Comparison of ENCODE assay signal across 9 mouse cellular contexts in the genomic region with DNA sequence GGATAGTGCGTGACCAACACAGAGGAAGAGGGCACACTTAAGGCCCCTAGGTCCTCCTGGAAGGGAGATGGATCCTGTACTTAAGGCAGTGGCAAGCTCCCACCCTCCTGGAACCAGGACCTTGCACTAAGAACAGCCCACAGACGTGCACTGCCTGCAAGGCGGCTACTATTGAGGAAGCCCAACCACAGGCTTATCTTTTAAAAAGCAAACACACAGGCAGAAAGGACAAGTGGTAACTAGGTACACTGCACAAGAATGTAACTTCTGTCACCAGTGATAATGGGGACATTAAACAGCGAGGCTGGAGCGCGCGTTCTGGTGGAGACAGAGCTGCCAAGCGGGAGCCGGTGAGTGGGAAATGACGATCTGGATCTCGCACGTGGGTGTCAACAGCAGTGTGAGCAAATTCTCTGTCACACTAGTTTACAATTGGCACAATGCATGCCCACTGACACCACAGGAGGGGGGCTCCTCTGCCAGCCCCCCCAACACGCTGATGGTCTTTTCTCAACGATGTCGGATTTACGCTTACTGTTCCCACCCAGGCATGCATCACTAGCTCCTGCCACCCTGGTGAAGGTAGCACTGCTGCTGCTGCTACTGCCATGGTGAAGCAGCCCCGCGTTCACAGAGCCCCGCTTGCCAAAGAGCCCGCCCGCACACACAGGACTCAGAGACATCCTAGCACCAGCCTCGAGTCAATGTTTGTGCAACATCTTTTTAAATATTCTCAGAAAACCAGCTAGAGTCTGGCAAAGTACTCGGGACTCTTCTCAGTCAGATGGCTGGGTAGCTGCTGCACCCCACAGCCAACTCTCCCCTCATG. TPM values are rescaled to one million over a fixed set of nuclear protein-coding genes. Genes with fewer than 3 reads are reported as not detected.
A peak's percentile ranks its signal among the peaks of the same experiment; 100 is the strongest.
DNase-seq lines count a peak whose midpoint lies in the region; ATAC-seq lines count a peak whose summit lies in the region.
"Had no signal": no experiment of that assay in that cellular context is flagged by ENCODE, and none has a peak within 500 bp of the region (broad histone marks: within the 10 kb centered on the region; RNA-seq: fewer than 3 reads in every experiment).

No protein-coding gene starts in this region.

- peak; percentile 91 for DNase-seq in heart, embryonic 10.5 days (ENCODE audit: low spot score)
- no peak for DNase-seq in heart, postnatal 36 days
- peak; percentile 71 to 82 for DNase-seq in frontal cortex, adult 2 months (ENCODE audit: extremely low spot score in 1 of 2, low spot score in 1 of 2)
- peak; percentile 73 to 79 for DNase-seq in layer of hippocampus, postnatal 36 days
- DNase-seq in B cell, adult 2 months = no peak
- no peak for DNase-seq in gastrocnemius, adult 18-20 months (ENCODE audit: low spot score)
- no peak for DNase-seq in kidney, adult 18-20 months

- no peaks in the 10 kb centered on the region for H3K9me3 ChIP-seq in heart, embryonic 10.5 days
- H3K9me3 ChIP-seq: embryonic facial prominence, embryonic 15.5 days had no signal

- peak overlapping the region; percentile 87 for H3K27ac ChIP-seq in heart, embryonic 10.5 days
- H3K27ac ChIP-seq: embryonic facial prominence, embryonic 15.5 days had no signal

- 32% methylated on average over 23 of the region's 23 CpGs for WGBS in heart, embryonic 10.5 days

- no peaks in the 10 kb centered on the region for H3K27me3 ChIP-seq in heart, embryonic 10.5 days (ENCODE audit: insufficient read depth, poor library complexity, severe bottlenecking)
- H3K27me3 ChIP-seq: embryonic facial prominence, embryonic 15.5 days had no signal

- peak overlapping the region; percentile 33 for H3K4me3 ChIP-seq in heart, embryonic 10.5 days
- H3K4me3 ChIP-seq: embryonic facial prominence, embryonic 15.5 days had no signal

- intact Hi-C loops in heart, postnatal 36 days (cut with DNase I) = no loop called here

- H3K36me3 ChIP-seq in heart, embryonic 10.5 days = peaks cover 51% of the 10 kb centered on the region

- ATAC-seq in megakaryocyte, adult 5-6 weeks (ENCODE audit: poor library complexity, severe bottlenecking) = 0 out of 2 replicates have a peak, but pooled peaks have one; percentile 19

- peaks cover 66% of the 10 kb centered on the region for H3K4me1 ChIP-seq in heart, embryonic 10.5 days
- H3K4me1 ChIP-seq: embryonic facial prominence, embryonic 15.5 days had no signal

RNA-seq across cellular contexts. Expression of a gene that starts 14.1 kb away (rescaled TPM):
- polyA plus RNA-seq in heart, embryonic 10.5 days (2016; fragmentation: Nextera tagmentation; extraction: Ambion mirVana) = 99.0 and 123 TPM in 2 replicates
- total RNA-seq in heart, postnatal 36 days (2021) = 10 to 100 TPM; 79.8 to 81.1 TPM
- 62.5 and 62.6 TPM in 2 replicates for polyA plus RNA-seq in frontal cortex, adult 2 months (2012; rRNA removed)
- 10 to 100 TPM; 80.2 to 86.1 TPM for total RNA-seq in layer of hippocampus, postnatal 36 days (2021)
- 23.4 and 27.7 TPM in 2 replicates for total RNA-seq in megakaryocyte, adult 5-6 weeks (2015)
- 31.9 and 32.6 TPM in 2 replicates for total RNA-seq in megakaryocyte, adult 5-6 weeks (2017)
- total RNA-seq in gastrocnemius, adult 18-20 months (2021) = 10 to 100 TPM; 39.0 to 48.2 TPM

RNA-seq across cellular contexts. Expression of a gene that starts 38.3 kb away (rescaled TPM):
- 92.2 and 106 TPM in 2 replicates for polyA plus RNA-seq in heart, embryonic 10.5 days (2016; fragmentation: Nextera tagmentation; extraction: Ambion mirVana)
- total RNA-seq in heart, postnatal 36 days (2021) = 10 to 100 TPM; 64.5 to 67.7 TPM
- 42.3 and 46.2 TPM in 2 replicates for polyA plus RNA-seq in frontal cortex, adult 2 months (2012; rRNA removed)
- total RNA-seq in layer of hippocampus, postnatal 36 days (2021) = 10 to 100 TPM; 34.7 to 35.9 TPM
- 9.6 and 21.6 TPM in 2 replicates for total RNA-seq in megakaryocyte, adult 5-6 weeks (2015)
- total RNA-seq in megakaryocyte, adult 5-6 weeks (2017) = 11.7 and 16.2 TPM in 2 replicates
- total RNA-seq in gastrocnemius, adult 18-20 months (2021) = 10 to 100 TPM; 45.7 to 48.1 TPM

RNA-seq across cellular contexts. Expression of a gene that starts 38.5 kb away (rescaled TPM):
- 21.2 and 23.2 TPM in 2 replicates for polyA plus RNA-seq in heart, embryonic 10.5 days (2016; fragmentation: Nextera tagmentation; extraction: Ambion mirVana)
- 1 to 10 TPM; 7.0 to 7.4 TPM for total RNA-seq in heart, postnatal 36 days (2021)
- polyA plus RNA-seq in frontal cortex, adult 2 months (2012; rRNA removed) = 31.1 and 35.6 TPM in 2 replicates
- total RNA-seq in layer of hippocampus, postnatal 36 days (2021) = 10 to 100 TPM; 15.1 to 16.9 TPM
- 13.4 and 14.3 TPM in 2 replicates for total RNA-seq in megakaryocyte, adult 5-6 weeks (2015)
- total RNA-seq in megakaryocyte, adult 5-6 weeks (2017) = 14.8 and 18.8 TPM in 2 replicates
- total RNA-seq in gastrocnemius, adult 18-20 months (2021) = 1 to 10 TPM; 4.1 to 4.9 TPM

RNA-seq across cellular contexts. Expression of a gene that starts 50.4 kb away (rescaled TPM):
- 21.1 and 29.0 TPM in 2 replicates for polyA plus RNA-seq in heart, embryonic 10.5 days (2016; fragmentation: Nextera tagmentation; extraction: Ambion mirVana)
- 10 to 100 TPM in 1 of 2 experiments, 1 to 10 TPM in 1; 9.6 to 11.5 TPM for total RNA-seq in heart, postnatal 36 days (2021)
- 38.8 and 43.4 TPM in 2 replicates for polyA plus RNA-seq in frontal cortex, adult 2 months (2012; rRNA removed)
- 10 to 100 TPM; 28.7 to 33.0 TPM for total RNA-seq in layer of hippocampus, postnatal 36 days (2021)
- 5.2 and 5.8 TPM in 2 replicates for total RNA-seq in megakaryocyte, adult 5-6 weeks (2015)
- 9.3 and 16.3 TPM in 2 replicates for total RNA-seq in megakaryocyte, adult 5-6 weeks (2017)
- 1 to 10 TPM; 6.0 to 8.4 TPM for total RNA-seq in gastrocnemius, adult 18-20 months (2021)

Comparison
In these comparisons a context has a peak if more than half of its experiments do, and no peak if none do; other contexts are left out.
1. DNase-seq: peak in heart, embryonic 10.5 days (single experiment), frontal cortex, adult 2 months (2 of 2) and layer of hippocampus, postnatal 36 days (2 of 2); none in heart, postnatal 36 days (0 of 2), B cell, adult 2 months (0 of 2), gastrocnemius, adult 18-20 months (single experiment) and kidney, adult 18-20 months (single experiment).